Mouse (Mus musculus): Measurements from ENCODE around the gene Apom.
"Not testable (repeated sequence)": the region's sequence is repeated elsewhere in the genome, so short reads cannot be mapped to it uniquely, and the experiment has no call there.

Gene Apom

GRCm38 (mm10) chr17:35127017-35127416, 4.8 kb downstream of the Apom start:
- DNase-seq (ENCODE audit: low spot score), result no peak

- DNase-seq (ENCODE audit: low spot score), result peak; percentile 81
Measured at GRCm38 (mm10) chr17:35126206-35126611, 5.6 kb downstream of the Apom start, which contains the start of gene D17H6S53E. D17H6S53E (plus strand) TSS chr17:35126373.

GRCm38 (mm10) chr17:35125578-35125977, 6.3 kb downstream of the Apom start:
- no peak for DNase-seq (ENCODE audit: low spot score)

GRCm38 (mm10) chr17:35125081-35125480, 6.8 kb downstream of the Apom start:
- DNase-seq (ENCODE audit: low spot score), result no peak

GRCm38 (mm10) chr17:35124261-35124896, 7.5 kb downstream of the Apom start:
- DNase-seq (ENCODE audit: low spot score), result not testable (repeated sequence)

- not testable (repeated sequence) for DNase-seq (ENCODE audit: low spot score)
Measured at GRCm38 (mm10) chr17:35123287-35123686, 8.6 kb downstream of the Apom start.

- no peak for DNase-seq (ENCODE audit: low spot score)
Measured at GRCm38 (mm10) chr17:35121871-35122303, 10.0 kb downstream of the Apom start, which contains the start of gene Csnk2b. Csnk2b (minus strand) TSS chr17:35122053.

- peak; percentile 97 for DNase-seq (ENCODE audit: low spot score)
Measured at GRCm38 (mm10) chr17:35121143-35121799, 10.6 kb downstream of the Apom start, which contains the start of gene Gpank1. Gpank1 (plus strand) TSS chr17:35121455.

- DNase-seq (ENCODE audit: low spot score), result no peak
Measured at GRCm38 (mm10) chr17:35120745-35121142, 11.1 kb downstream of the Apom start.

- no peak for DNase-seq (ENCODE audit: low spot score)
Measured at GRCm38 (mm10) chr17:35115046-35116019, 16.5 kb downstream of the Apom start, which contains the start of gene Ly6g5b. Ly6g5b (minus strand) TSS chr17:35115428.

- no peak for DNase-seq (ENCODE audit: low spot score)
Measured at GRCm38 (mm10) chr17:35111774-35112173, 20.1 kb downstream of the Apom start.

- DNase-seq (ENCODE audit: low spot score), result no peak
Measured at GRCm38 (mm10) chr17:35108097-35108496, 23.8 kb downstream of the Apom start, which contains the start of gene Ly6g5c. Ly6g5c (plus strand) TSS chr17:35108279.

- DNase-seq (ENCODE audit: low spot score), result no peak
Measured at GRCm38 (mm10) chr17:35106522-35106921, 25.3 kb downstream of the Apom start.

GRCm38 (mm10) chr17:35105740-35106389, 26.0 kb downstream of the Apom start:
- peak; percentile 50 for DNase-seq (ENCODE audit: low spot score)

- DNase-seq (ENCODE audit: low spot score), result no peak
Measured at GRCm38 (mm10) chr17:35104754-35105153, 27.1 kb downstream of the Apom start.

GRCm38 (mm10) chr17:35104079-35104478, 27.8 kb downstream of the Apom start:
- no peak for DNase-seq (ENCODE audit: low spot score)

GRCm38 (mm10) chr17:35103221-35103690, 28.6 kb downstream of the Apom start:
- no peak for DNase-seq (ENCODE audit: low spot score)

- DNase-seq (ENCODE audit: low spot score), result no peak
Measured at GRCm38 (mm10) chr17:35102299-35102698, 29.6 kb downstream of the Apom start.

GRCm38 (mm10) chr17:35101161-35101560, 30.7 kb downstream of the Apom start:
- no peak for DNase-seq (ENCODE audit: low spot score)

- DNase-seq (ENCODE audit: low spot score), result no peak
Measured at GRCm38 (mm10) chr17:35100196-35100765, 31.6 kb downstream of the Apom start.

- no peak for DNase-seq (ENCODE audit: low spot score)
Measured at GRCm38 (mm10) chr17:35097164-35097655, 34.6 kb downstream of the Apom start.
